Mouse (Mus musculus) heart, adult 2 months (tissue): ENCODE measurements around the gene Miga1. TPM values are rescaled to one million over a fixed set of nuclear protein-coding genes. Genes with fewer than 3 reads are reported as not detected.

Experiments used
- DNase-seq, 2 experiments: peaks; one replicate each; pipeline ENCODE4 v3.0.0; 2021
- H3K27ac ChIP-seq: fragments of 200-600 bp; 2 replicates; pipeline ENCODE4 v1.8.1; 2022
- H3K27me3 ChIP-seq: fragments of 200-500 bp; 2 replicates; pipeline ENCODE4 v1.6.1; 2012; ENCODE audit warnings: mild to moderate bottlenecking, low read length, inconsistent platforms, mixed read lengths; ENCODE audit not compliant: control insufficient read depth, insufficient read depth
- H3K36me3 ChIP-seq: fragments of 200-500 bp; 2 replicates; pipeline ENCODE4 v1.6.1; 2012; ENCODE audit warnings: low read length, inconsistent platforms; ENCODE audit not compliant: control insufficient read depth, insufficient read depth
- H3K4me1 ChIP-seq: fragments of 200-500 bp; 2 replicates; pipeline ENCODE4 v1.6.1; 2011; ENCODE audit warnings: low read length; ENCODE audit not compliant: control insufficient read depth, insufficient read depth
- H3K4me3 ChIP-seq: fragments of 200-600 bp; 2 replicates; pipeline ENCODE4 v1.8.1; 2022
- H3K79me2 ChIP-seq: fragments of 200-500 bp; replicated peaks from 2 replicates; pipeline ENCODE4 v1.6.1; 2012; ENCODE audit warnings: mild to moderate bottlenecking, inconsistent platforms, low read length, moderate library complexity, mixed read lengths; ENCODE audit not compliant: control insufficient read depth, insufficient read depth
- H3K9ac ChIP-seq: fragments of 200-500 bp; 2 replicates; pipeline ENCODE4 v1.6.1; 2012; ENCODE audit warnings: low read depth, mild to moderate bottlenecking, control low read depth, inconsistent platforms, low read length, mixed read lengths
- CTCF ChIP-seq: fragments of 200-600 bp; IDR thresholded peaks from 2 replicates; pipeline ENCODE4 v1.8.1; 2022; ENCODE audit warnings: antibody characterized with exemption, mild to moderate bottlenecking, moderate library complexity
- EP300 ChIP-seq: fragments of 200-500 bp; IDR thresholded peaks from 2 replicates; pipeline ENCODE4 v1.6.1; 2011; ENCODE audit warnings: low read depth, low read length, control low read depth; ENCODE audit not compliant: insufficient read depth
- POLR2A ChIP-seq: fragments of 200-500 bp; IDR thresholded peaks from 2 replicates; pipeline ENCODE4 v1.6.1; 2011; ENCODE audit warnings: mild to moderate bottlenecking, low read depth, low read length, control low read depth; ENCODE audit not compliant: insufficient read depth
- WGBS: fragments of 180-500 bp; shearing (Covaris S2); methylation state at CpG from one replicate; pipeline ENCODE4 v1.1.7; 2018; 5-methylcytosine and 5-hydroxymethylcytosine counted together
- intact Hi-C: fragments of 180-260 bp; cut with DNase I; formaldehyde crosslinking; loops from one replicate; pipeline ENCODE4 v1.15.1; 2025
- polyA plus RNA-seq: library from polyadenylated mRNA; depleted of rRNA; stranded (reverse); fragments of >200 nt; gene quantifications from 2 replicates; pipeline ENCODE4 v1.2.3, GENCODE M21; 2012
- total RNA-seq, 2 experiments: library from RNA; stranded (reverse); gene quantifications; 2 replicates each; pipeline ENCODE4 v1.2.3; 2021

Miga1 gene
- total and polyA plus RNA-seq, 3 experiments = 4.2 to 12.6 (median 11.0) TPM

DNA sequence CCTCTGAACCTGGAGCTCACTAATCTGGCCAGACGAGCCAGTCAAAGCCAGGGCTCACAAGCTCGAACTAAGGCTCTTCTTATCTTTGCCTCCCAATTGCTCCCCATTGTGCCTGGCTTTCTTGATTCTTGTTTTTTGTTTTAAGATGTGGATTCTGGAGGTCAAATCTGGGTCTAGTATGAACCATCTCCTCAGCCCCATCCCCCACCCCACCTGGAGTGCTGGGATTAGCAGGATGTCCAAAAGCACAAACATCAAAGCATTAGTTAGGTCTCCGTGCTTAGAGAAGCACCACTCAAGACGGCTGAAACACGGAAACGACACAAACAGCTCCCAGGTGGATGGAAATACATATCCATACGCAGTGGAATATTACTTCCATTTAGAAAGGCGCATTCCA lies 4.1 kb downstream of the Miga1 start:
- Histone ChIP-seq H3K36me3 (no peaks in the 10 kb centered on the region), H3K9ac (no peak overlapping the region), H3K79me2 (no peaks in the 10 kb centered on the region), H3K4me1 (peaks cover 3% of the 10 kb centered on the region; the same call in 1 of the 2 replicates), H3K27me3 (no peaks in the 10 kb centered on the region), H3K4me3 (no peak overlapping the region), H3K27ac (no peak overlapping the region)
- intact Hi-C loops = no loop called here
- WGBS = 79% methylated on average over 8 of the region's 8 CpGs
- TF ChIP-seq CTCF (no peak), EP300 (no peak)
- DNase-seq = no peak

DNA sequence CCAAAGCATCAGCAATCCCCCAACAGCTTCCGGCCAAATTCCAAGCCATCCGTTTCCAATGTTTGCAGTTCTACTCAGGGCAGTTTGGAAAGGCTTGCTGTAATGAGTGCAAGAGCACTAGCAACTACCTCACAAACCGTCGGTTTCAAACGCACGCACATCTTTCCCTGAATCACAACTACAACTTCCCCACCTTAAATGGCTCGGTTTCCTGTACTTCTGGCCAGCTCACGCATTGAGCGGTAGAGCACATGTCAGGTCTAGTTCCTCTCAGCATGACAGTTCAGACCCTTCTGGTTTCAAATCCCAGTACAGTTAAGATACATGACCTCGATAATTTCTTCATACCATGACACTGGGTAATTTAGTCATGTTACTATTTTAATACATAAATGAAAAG lies 6.6 kb downstream of the Miga1 start:
- TF ChIP-seq EP300 = no peak
- no peak for TF ChIP-seq POLR2A
- TF ChIP-seq CTCF = no peak
- Histone ChIP-seq H3K4me1 (no peaks in the 10 kb centered on the region), H3K27me3 (no peaks in the 10 kb centered on the region), H3K4me3 (no peak overlapping the region), H3K27ac (no peak overlapping the region), H3K9ac (no peak overlapping the region), H3K79me2 (no peaks in the 10 kb centered on the region), H3K36me3 (no peaks in the 10 kb centered on the region)
- WGBS = 85% methylated on average over 10 of the region's 10 CpGs
- intact Hi-C loops = no loop called here
- DNase-seq = no peak

DNA sequence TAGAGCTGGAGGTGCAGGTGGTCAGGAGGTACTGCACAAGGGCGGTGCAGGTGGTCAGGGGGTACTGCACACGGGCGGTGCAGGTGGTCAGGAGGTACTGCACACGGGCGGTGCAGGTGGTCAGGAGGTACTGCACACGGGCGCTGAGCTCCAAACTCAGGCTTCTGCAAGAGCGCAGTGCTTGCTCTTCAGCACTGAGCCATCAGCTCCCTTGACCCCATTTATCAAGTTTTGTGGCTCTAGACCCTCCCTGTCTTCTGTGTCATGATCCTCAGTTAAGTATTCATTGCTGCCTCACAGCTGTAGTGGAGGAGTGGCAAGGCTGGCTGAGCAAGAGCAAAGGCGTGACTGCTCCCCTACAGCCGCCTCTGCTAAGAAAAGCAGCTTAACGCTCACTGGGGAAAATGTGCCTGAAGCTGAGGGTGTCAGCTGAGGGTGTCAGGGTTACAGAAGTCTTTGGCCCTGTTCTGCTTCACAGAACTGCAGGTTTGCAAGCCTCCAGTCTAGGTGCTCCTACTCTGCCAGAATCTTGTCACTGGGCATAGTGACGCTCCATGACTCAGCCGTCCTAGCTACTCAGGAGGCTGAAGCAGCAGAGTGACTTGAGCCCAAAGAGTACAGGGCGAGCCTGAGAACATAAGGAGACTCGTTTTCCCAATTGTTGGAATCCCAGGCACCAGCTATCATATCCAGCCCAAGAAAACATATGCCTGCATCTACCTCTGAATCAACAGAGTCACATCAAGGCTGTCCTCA lies 7.5 kb downstream of the Miga1 start:
- DNase-seq = no peak
- WGBS = 93% methylated on average over 15 of the region's 15 CpGs
- Histone ChIP-seq H3K4me3 (no peak overlapping the region), H3K9ac (no peak overlapping the region), H3K27ac (no peak overlapping the region), H3K4me1 (no peaks in the 10 kb centered on the region), H3K27me3 (no peaks in the 10 kb centered on the region), H3K36me3 (no peaks in the 10 kb centered on the region), H3K79me2 (no peaks in the 10 kb centered on the region)
- TF ChIP-seq EP300 = no peak
- TF ChIP-seq POLR2A = no peak
- TF ChIP-seq CTCF = no peak
- intact Hi-C loops = no loop called here

DNA sequence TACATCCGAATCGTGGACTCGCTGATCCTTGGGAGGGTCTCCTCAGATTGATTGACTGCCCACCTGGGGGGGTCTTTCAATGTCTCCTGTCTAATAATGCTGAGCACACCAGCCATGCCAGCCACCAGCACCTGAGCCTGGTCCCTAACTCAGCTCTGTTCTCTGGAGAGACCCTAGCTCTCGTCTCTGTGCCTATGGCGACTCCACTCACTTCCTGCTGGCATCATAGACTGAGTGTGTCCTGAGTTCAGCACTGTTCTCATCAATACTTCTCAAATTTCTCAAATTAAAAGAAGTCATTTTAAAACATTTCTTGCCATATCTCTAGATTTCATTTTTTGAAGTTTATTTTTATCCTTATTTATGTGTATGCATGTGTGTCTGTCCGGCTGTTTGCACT lies 8.1 kb downstream of the Miga1 start:
- DNase-seq = no peak
- H3K27ac ChIP-seq = no peak overlapping the region
- no peak overlapping the region for H3K9ac ChIP-seq
- no peak for TF ChIP-seq EP300
- TF ChIP-seq CTCF = no peak
- no peak for TF ChIP-seq POLR2A
- no peak overlapping the region for H3K4me3 ChIP-seq
- WGBS = 95% methylated on average over 6 of the region's 6 CpGs
- no peaks in the 10 kb centered on the region for H3K79me2 ChIP-seq
- H3K36me3 ChIP-seq = no peaks in the 10 kb centered on the region
- intact Hi-C loops = no loop called here
- H3K4me1 ChIP-seq = no peaks in the 10 kb centered on the region
- no peaks in the 10 kb centered on the region for H3K27me3 ChIP-seq

DNA sequence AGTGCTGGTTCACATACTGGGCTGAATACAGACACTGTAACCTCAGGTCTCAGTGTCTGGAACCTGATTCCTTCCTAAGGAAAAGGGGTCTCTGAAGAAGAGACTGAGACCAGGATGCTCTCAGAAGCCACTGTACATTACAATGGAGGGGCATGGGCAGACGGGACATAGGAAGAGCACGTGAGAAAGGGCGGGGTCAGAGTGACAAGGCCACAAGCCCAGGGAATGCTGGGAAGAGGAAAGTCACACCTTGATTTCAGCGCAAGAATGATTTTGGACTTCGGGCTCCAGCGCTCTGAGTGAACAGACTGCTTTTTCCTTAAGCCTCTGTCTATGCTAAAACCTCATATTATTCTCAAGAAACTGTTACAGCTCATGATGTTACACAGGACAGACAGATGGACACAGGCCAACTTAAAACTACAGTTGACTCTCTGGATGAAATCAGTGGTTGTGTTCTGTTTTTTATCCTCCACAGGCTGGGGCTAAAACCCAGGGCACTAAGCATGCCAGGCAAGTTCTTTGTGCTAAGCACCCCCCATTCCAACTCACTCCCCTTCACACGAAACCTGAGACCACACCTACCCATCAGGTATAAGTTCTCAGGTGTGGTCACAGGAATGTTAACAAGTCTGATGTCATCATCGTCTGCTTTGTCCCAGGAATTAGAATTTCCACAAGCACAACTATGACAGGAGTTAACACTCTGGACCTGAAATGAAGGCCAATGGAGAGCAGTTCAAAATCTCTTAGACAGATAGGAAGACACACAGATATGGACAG lies 18.3 kb downstream of the Miga1 start:
- TF ChIP-seq CTCF = no peak
- TF ChIP-seq POLR2A = no peak
- no peak for TF ChIP-seq EP300
- 85% methylated on average over 8 of the region's 8 CpGs for WGBS
- Histone ChIP-seq H3K4me1 (no peaks in the 10 kb centered on the region), H3K79me2 (no peaks in the 10 kb centered on the region), H3K4me3 (no peak overlapping the region), H3K9ac (no peak overlapping the region), H3K27ac (no peak overlapping the region), H3K36me3 (no peaks in the 10 kb centered on the region), H3K27me3 (no peaks in the 10 kb centered on the region)
- DNase-seq = no peak
- intact Hi-C loops = no loop called here
